Mouse (Mus musculus) hindbrain, embryonic 15.5 days (tissue): Measurements from ENCODE around the gene Ly6g6d. TPM values are rescaled to one million over a fixed set of nuclear protein-coding genes. Genes with fewer than 3 reads are reported as not detected.

Experiments used
- ATAC-seq: fragments of 200-750 bp; cut with Nextera tagmentation; 2 replicates; pipeline ENCODE4 v1.8.0; 2017; ENCODE audit warnings: low read depth, moderate number of reproducible peaks, moderate TSS enrichment; ENCODE audit not compliant: low FRiP score
- H3K27ac ChIP-seq: fragments of 300-500 bp; sonication (generic); replicated peaks from 2 replicates; pipeline ENCODE4 v1.5.1; 2015; ENCODE audit warnings: mild to moderate bottlenecking, inconsistent platforms
- H3K27me3 ChIP-seq: fragments of 300-500 bp; sonication (generic); 2 replicates; pipeline ENCODE4 v1.6.1; 2015; ENCODE audit warnings: control low read depth, inconsistent platforms
- H3K36me3 ChIP-seq: fragments of 300-500 bp; sonication (generic); 2 replicates; pipeline ENCODE4 v1.6.1; 2015; ENCODE audit warnings: control low read depth, inconsistent platforms
- H3K4me1 ChIP-seq: fragments of 300-500 bp; sonication (generic); replicated peaks from 2 replicates; pipeline ENCODE4 v1.6.1; 2015; ENCODE audit warnings: control low read depth, inconsistent platforms
- H3K4me2 ChIP-seq: fragments of 300-500 bp; sonication (generic); 2 replicates; pipeline ENCODE4 v1.6.1; 2015; ENCODE audit warnings: moderate library complexity, mild to moderate bottlenecking, inconsistent platforms
- H3K4me3 ChIP-seq: fragments of 300-500 bp; sonication (generic); 2 replicates; pipeline ENCODE4 v1.5.1; 2015; ENCODE audit warnings: mild to moderate bottlenecking, inconsistent platforms
- H3K9ac ChIP-seq: fragments of 300-500 bp; sonication (generic); 2 replicates; pipeline ENCODE4 v1.6.1; 2015; ENCODE audit warnings: inconsistent platforms
- H3K9me3 ChIP-seq: fragments of 300-500 bp; sonication (generic); 2 replicates; pipeline ENCODE4 v1.6.1; 2016; ENCODE audit warnings: control low read depth, inconsistent platforms
- WGBS: fragments of 180-500 bp; shearing (Covaris S2); methylation state at CpG from one replicate; pipeline ENCODE4 v1.1.7; 2015; 5-methylcytosine and 5-hydroxymethylcytosine counted together
- polyA plus RNA-seq: library from polyadenylated mRNA; unstranded; fragments of >200 nt; fragmentation: Nextera tagmentation; extraction: Ambion mirVana; gene quantifications from 2 replicates; pipeline ENCODE4 v1.2.1, GENCODE M21; 2015

Gene Ly6g6d
- polyA plus RNA-seq, 1 experiment from 2014 or later, result 1.2 TPM

- H3K4me2 ChIP-seq, result no peak overlapping the region
- ATAC-seq, result no peak
- H3K9ac ChIP-seq, result no peak overlapping the region
- no peak overlapping the region for H3K27ac ChIP-seq
- no peaks in the 10 kb centered on the region for H3K9me3 ChIP-seq
- H3K4me1 ChIP-seq, result peaks cover 8% of the 10 kb centered on the region; the same call in 1 of the 2 replicates
- H3K27me3 ChIP-seq, result no peaks in the 10 kb centered on the region
- H3K36me3 ChIP-seq, result no peaks in the 10 kb centered on the region
- WGBS, result 70% methylated on average over 9 of the region's 9 CpGs
- no peak overlapping the region for H3K4me3 ChIP-seq
Observed at GRCm38 (mm10) chr17:35079778-35080177, 1.9 kb upstream of the Ly6g6d start.

DNA sequence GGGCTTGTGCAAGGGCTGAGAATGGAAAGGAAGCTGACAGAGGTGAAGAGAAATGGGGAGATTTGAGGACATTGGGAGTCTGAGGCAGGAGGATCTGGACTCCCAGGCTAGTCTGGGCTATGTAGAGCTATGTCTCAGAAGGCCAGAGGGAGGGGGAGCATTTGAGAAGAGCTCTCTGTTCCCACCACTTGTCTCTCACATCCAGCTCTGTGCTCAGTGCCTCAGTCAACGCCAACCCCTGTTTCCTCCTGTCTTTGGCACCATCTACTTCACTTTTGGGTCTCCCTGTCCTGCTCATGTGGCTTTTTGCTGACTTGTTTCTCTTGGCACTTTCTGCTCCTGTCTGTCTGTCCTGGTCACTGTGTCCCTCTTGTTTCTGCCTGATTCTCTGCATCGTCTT is 580 bp downstream of the Ly6g6d start:
- WGBS, result 27% methylated on average over 2 of the region's 2 CpGs

GRCm38 (mm10) chr17:35076507-35077176 is 1.2 kb downstream of the Ly6g6d start, which contains the start of gene Ly6g6e:
Ly6g6e (plus strand) TSS chr17:35076902.
- Histone ChIP-seq H3K4me2 (peak within 1 kb of the TSS; percentile 49), H3K4me1 (peaks cover 8% of the 10 kb centered on the region; the same call in 1 of the 2 replicates), H3K27me3 (no peaks in the 10 kb centered on the region), H3K9ac (peak within 1 kb of the TSS; percentile 10; the same call in 1 of the 2 replicates), H3K27ac (no peak within 1 kb of the TSS), H3K4me3 (peak within 1 kb of the TSS; percentile 20), H3K9me3 (no peaks in the 10 kb centered on the region), H3K36me3 (no peaks in the 10 kb centered on the region)
- 35% methylated on average over 10 of the region's 10 CpGs for WGBS
- no peak for ATAC-seq

More for the DNA sequence above, 580 bp downstream of the Ly6g6d start:
- Histone ChIP-seq H3K4me2 (peak overlapping the region; percentile 49), H3K27ac (no peak overlapping the region), H3K9ac (no peak overlapping the region), H3K4me3 (peak overlapping the region; percentile 20; the same call in 1 of the 2 replicates), H3K27me3 (no peaks in the 10 kb centered on the region), H3K36me3 (no peaks in the 10 kb centered on the region), H3K9me3 (no peaks in the 10 kb centered on the region), H3K4me1 (peaks cover 8% of the 10 kb centered on the region; the same call in 1 of the 2 replicates)
- ATAC-seq, result 0 out of 2 replicates have a peak, but pooled peaks have one; percentile 27

DNA sequence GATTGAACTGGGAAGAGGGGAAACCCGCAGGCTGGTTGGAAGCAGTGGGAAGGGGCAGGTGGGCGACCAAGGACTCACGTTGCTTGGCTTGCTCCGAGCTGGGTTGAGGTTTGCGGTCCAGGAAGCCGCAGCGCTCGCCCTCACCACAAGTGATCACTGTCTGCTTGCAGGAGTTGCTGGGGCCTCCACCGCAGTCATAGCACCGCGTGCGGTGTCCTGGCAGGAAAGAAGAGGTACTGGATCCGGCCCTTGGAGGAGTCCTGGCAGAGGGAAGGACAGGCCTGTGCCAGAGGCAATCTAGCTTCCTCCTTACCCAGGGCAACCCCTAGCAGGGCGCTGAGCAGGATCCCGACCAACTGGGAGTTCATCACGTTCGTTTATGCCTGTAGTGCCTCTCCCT is 3.8 kb downstream of the Ly6g6d start:
- Histone ChIP-seq H3K9ac (no peak overlapping the region), H3K36me3 (no peaks in the 10 kb centered on the region), H3K27ac (no peak overlapping the region), H3K27me3 (no peaks in the 10 kb centered on the region), H3K4me1 (peaks cover 8% of the 10 kb centered on the region; the same call in 1 of the 2 replicates), H3K4me2 (no peak overlapping the region), H3K9me3 (no peaks in the 10 kb centered on the region), H3K4me3 (no peak overlapping the region)
- ATAC-seq, result no peak
- WGBS, result 57% methylated on average over 17 of the region's 17 CpGs

GRCm38 (mm10) chr17:35071454-35071853 is 6.4 kb downstream of the Ly6g6d start:
- Histone ChIP-seq H3K9me3 (no peaks in the 10 kb centered on the region), H3K4me1 (no peaks in the 10 kb centered on the region), H3K36me3 (no peaks in the 10 kb centered on the region), H3K4me3 (no peak overlapping the region), H3K27me3 (peaks cover 7% of the 10 kb centered on the region; the same call in 1 of the 2 replicates), H3K27ac (no peak overlapping the region), H3K9ac (no peak overlapping the region), H3K4me2 (no peak overlapping the region)
- WGBS, result 81% methylated on average over 9 of the region's 9 CpGs
- no peak for ATAC-seq

- peaks cover under 1% of the 10 kb centered on the region for H3K4me1 ChIP-seq
- no peak for ATAC-seq
- 60% methylated on average over 6 of the region's 6 CpGs for WGBS
- no peaks in the 10 kb centered on the region for H3K9me3 ChIP-seq
- no peak overlapping the region for H3K4me2 ChIP-seq
- no peak overlapping the region for H3K9ac ChIP-seq
- no peak overlapping the region for H3K27ac ChIP-seq
- H3K4me3 ChIP-seq, result no peak overlapping the region
- peaks cover 13% of the 10 kb centered on the region for H3K27me3 ChIP-seq
- H3K36me3 ChIP-seq, result no peaks in the 10 kb centered on the region
Observed at GRCm38 (mm10) chr17:35070556-35071229, 7.2 kb downstream of the Ly6g6d start.

DNA sequence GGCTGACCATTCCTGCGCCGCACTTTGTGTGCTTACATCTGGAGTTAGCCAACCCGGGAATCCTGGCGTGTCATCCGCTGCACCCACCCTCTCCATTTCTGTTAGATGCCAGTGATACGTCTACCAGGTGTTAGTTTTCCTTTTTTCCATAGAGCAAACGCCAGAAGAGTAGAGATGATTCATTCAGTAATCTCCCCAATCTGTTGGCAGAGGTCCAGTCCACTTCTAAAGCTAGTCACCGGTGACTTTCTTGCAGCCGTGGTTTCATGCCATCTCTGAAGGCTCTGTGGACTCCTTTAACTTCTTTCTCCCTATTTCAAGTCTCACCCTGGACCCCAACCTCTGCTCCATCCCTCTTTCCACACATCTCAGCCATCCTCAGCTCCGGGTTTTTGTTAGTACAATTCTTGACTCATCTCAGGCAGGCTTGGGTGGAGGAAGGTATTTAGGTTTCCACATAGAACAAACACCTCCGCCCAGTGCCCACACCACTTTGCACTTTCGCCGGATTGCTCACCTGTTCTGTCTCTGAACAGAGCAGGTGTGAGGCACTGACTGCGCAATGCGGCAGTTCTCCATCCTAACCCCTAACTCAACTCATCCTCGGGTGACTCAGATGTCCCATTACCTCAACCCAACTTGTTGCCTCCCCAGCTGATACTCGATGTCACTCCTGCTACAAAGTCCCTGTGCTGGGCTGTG is 9.5 kb downstream of the Ly6g6d start:
- Histone ChIP-seq H3K27me3 (peaks cover 31% of the 10 kb centered on the region), H3K4me2 (no peak overlapping the region), H3K9ac (no peak overlapping the region), H3K36me3 (no peaks in the 10 kb centered on the region), H3K4me1 (peaks cover 11% of the 10 kb centered on the region), H3K4me3 (no peak overlapping the region), H3K27ac (no peak overlapping the region), H3K9me3 (no peaks in the 10 kb centered on the region)
- 88% methylated on average over 17 of the region's 17 CpGs for WGBS
- no peak for ATAC-seq

DNA sequence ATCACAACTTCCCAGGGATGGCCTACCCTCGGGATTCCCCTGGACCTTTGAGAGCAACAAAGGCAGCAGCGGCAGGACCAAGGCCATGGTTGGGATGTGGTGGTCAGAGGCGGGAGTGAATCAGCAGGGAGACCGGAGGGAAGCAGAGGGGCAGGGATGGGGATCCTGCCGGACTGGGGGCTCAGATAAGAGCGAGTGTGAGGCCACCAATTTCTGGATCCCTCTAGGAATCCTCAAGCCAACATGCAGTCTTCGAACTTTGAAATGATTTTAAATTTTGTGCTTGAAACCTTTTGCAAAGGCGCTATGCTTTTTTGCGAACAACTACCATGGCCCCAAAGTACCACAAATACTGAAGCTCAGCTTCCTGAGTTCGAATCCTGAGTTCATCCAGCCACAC is 11.8 kb downstream of the Ly6g6d start, which contains the start of gene Mpig6b:
TSS of gene Mpig6b (minus strand) at position 101 of the 400 bp plus-strand sequence.
- ATAC-seq, result no peak
- Histone ChIP-seq H3K27me3 (peaks cover 34% of the 10 kb centered on the region), H3K27ac (no peak within 1 kb of the TSS), H3K9me3 (no peaks in the 10 kb centered on the region), H3K9ac (0 out of 2 replicates have a peak within 1 kb of the TSS, but pooled peaks have one; percentile 22), H3K4me2 (peak within 1 kb of the TSS; percentile 55), H3K4me1 (peaks cover 17% of the 10 kb centered on the region), H3K4me3 (peak within 1 kb of the TSS; percentile 26), H3K36me3 (peaks cover 5% of the 10 kb centered on the region; the same call in 1 of the 2 replicates)
- WGBS, result 47% methylated on average over 10 of the region's 10 CpGs

GRCm38 (mm10) chr17:35064951-35065947 is 12.6 kb downstream of the Ly6g6d start, which contains the start of gene Ly6g6c:
Ly6g6c (plus strand) TSS chr17:35065388.
- 2% methylated on average over 48 of the region's 48 CpGs for WGBS
- peaks cover 34% of the 10 kb centered on the region for H3K27me3 ChIP-seq
- H3K9ac ChIP-seq, result 0 out of 2 replicates have a peak within 1 kb of the TSS, but pooled peaks have one; percentile 22
- H3K36me3 ChIP-seq, result peaks cover 8% of the 10 kb centered on the region; the same call in 1 of the 2 replicates
- H3K27ac ChIP-seq, result no peak within 1 kb of the TSS
- no peaks in the 10 kb centered on the region for H3K9me3 ChIP-seq
- H3K4me1 ChIP-seq, result peaks cover 26% of the 10 kb centered on the region
- no peak for ATAC-seq
- peak within 1 kb of the TSS; percentile 26 for H3K4me3 ChIP-seq
- H3K4me2 ChIP-seq, result peak within 1 kb of the TSS; percentile 55

- H3K36me3 ChIP-seq, result peaks cover 8% of the 10 kb centered on the region; the same call in 1 of the 2 replicates
- H3K9me3 ChIP-seq, result no peaks in the 10 kb centered on the region
- H3K9ac ChIP-seq, result no peak overlapping the region
- peak overlapping the region; percentile 55; the same call in 1 of the 2 replicates for H3K4me2 ChIP-seq
- no peak for ATAC-seq
- no peak overlapping the region for H3K4me3 ChIP-seq
- H3K27ac ChIP-seq, result no peak overlapping the region
- peaks cover 33% of the 10 kb centered on the region for H3K4me1 ChIP-seq
- peaks cover 34% of the 10 kb centered on the region for H3K27me3 ChIP-seq
- 37% methylated on average over 10 of the region's 10 CpGs for WGBS
Observed at GRCm38 (mm10) chr17:35064378-35064877, 13.4 kb downstream of the Ly6g6d start.
